Mouse (Mus musculus): ENCODE data around the gene Utp14a.
A peak's percentile ranks its signal among the peaks of the same experiment; 100 is the strongest.
"Not testable (repeated sequence)": the region's sequence is repeated elsewhere in the genome, so short reads cannot be mapped to it uniquely, and the experiment has no call there.

Gene Utp14a

GRCm38 (mm10) chrX:48256468-48257007 is at the start of gene Utp14a:
Gene Utp14a (plus strand): TSS chrX:48256862.
- DNase-seq (ENCODE audit: low spot score): peak; percentile 90

- peak; percentile 74 for DNase-seq (ENCODE audit: low spot score)
Measured at GRCm38 (mm10) chrX:48207761-48208487, 48.7 kb upstream of the Utp14a start.

- DNase-seq (ENCODE audit: low spot score): peak; percentile 93
Measured at GRCm38 (mm10) chrX:48208519-48209185, 48.0 kb upstream of the Utp14a start, which contains the start of gene Zdhhc9. Gene Zdhhc9 (minus strand): TSS chrX:48208878.

GRCm38 (mm10) chrX:48209746-48210145 is 46.9 kb upstream of the Utp14a start:
- not testable (repeated sequence) for DNase-seq (ENCODE audit: low spot score)

GRCm38 (mm10) chrX:48219468-48219867 is 37.2 kb upstream of the Utp14a start:
- DNase-seq (ENCODE audit: low spot score): no peak

GRCm38 (mm10) chrX:48222706-48223105 is 34.0 kb upstream of the Utp14a start:
- no peak for DNase-seq (ENCODE audit: low spot score)

GRCm38 (mm10) chrX:48226225-48226624 is 30.4 kb upstream of the Utp14a start:
- no peak for DNase-seq (ENCODE audit: low spot score)

- DNase-seq (ENCODE audit: low spot score): no peak
Measured at GRCm38 (mm10) chrX:48234417-48234816, 22.2 kb upstream of the Utp14a start.

GRCm38 (mm10) chrX:48255830-48256428 is 733 bp upstream of the Utp14a start:
- no peak for DNase-seq (ENCODE audit: low spot score)

GRCm38 (mm10) chrX:48257011-48257410 is 349 bp downstream of the Utp14a start:
- DNase-seq (ENCODE audit: low spot score): no peak

- DNase-seq (ENCODE audit: low spot score): no peak
Measured at GRCm38 (mm10) chrX:48271671-48272070, 15.0 kb downstream of the Utp14a start.

GRCm38 (mm10) chrX:48274634-48275033 is 18.0 kb downstream of the Utp14a start:
- DNase-seq (ENCODE audit: low spot score): no peak

- no peak for DNase-seq (ENCODE audit: low spot score)
Measured at GRCm38 (mm10) chrX:48278103-48278502, 21.4 kb downstream of the Utp14a start.

- peak; percentile 86 for DNase-seq (ENCODE audit: low spot score)
Measured at GRCm38 (mm10) chrX:48284386-48285005, 27.8 kb downstream of the Utp14a start.

- peak; percentile 90 for DNase-seq (ENCODE audit: low spot score)
Measured at GRCm38 (mm10) chrX:48285006-48285650, 28.5 kb downstream of the Utp14a start.

GRCm38 (mm10) chrX:48285651-48286021 is 29.0 kb downstream of the Utp14a start:
- DNase-seq (ENCODE audit: low spot score): no peak

GRCm38 (mm10) chrX:48286488-48286887 is 29.8 kb downstream of the Utp14a start:
- DNase-seq (ENCODE audit: low spot score): no peak

GRCm38 (mm10) chrX:48288008-48288407 is 31.3 kb downstream of the Utp14a start:
- DNase-seq (ENCODE audit: low spot score): no peak

- no peak for DNase-seq (ENCODE audit: low spot score)
Measured at GRCm38 (mm10) chrX:48291413-48291812, 34.8 kb downstream of the Utp14a start.

GRCm38 (mm10) chrX:48305356-48305755 is 48.7 kb downstream of the Utp14a start:
- no peak for DNase-seq (ENCODE audit: low spot score)

GRCm38 (mm10) chrX:48310706-48311517 is 54.2 kb downstream of the Utp14a start:
- DNase-seq (ENCODE audit: low spot score): no peak

Measured in yolk sac, embryonic 10.5 days (tissue).